Mouse (Mus musculus): ENCODE results near the gene Zfp866. TPM values are rescaled to one million over a fixed set of nuclear protein-coding genes. Genes with fewer than 3 reads are reported as not detected.
A peak's percentile ranks its signal among the peaks of the same experiment; 100 is the strongest.

Zfp866 gene
- 10.5 and 12.3 TPM in 2 replicates for total RNA-seq (2012; rRNA removed)
- 10 to 100 TPM in 1 of 2 experiments, not detected in 1; 11.7 TPM for polyA plus RNA-seq (2012; ENCODE audit: insufficient read depth in 1 of 2, insufficient read length in 2 of 2, low read depth in 1 of 2, low replicate concordance in 2 of 2, missing spikeins in 1 of 2)

DNA sequence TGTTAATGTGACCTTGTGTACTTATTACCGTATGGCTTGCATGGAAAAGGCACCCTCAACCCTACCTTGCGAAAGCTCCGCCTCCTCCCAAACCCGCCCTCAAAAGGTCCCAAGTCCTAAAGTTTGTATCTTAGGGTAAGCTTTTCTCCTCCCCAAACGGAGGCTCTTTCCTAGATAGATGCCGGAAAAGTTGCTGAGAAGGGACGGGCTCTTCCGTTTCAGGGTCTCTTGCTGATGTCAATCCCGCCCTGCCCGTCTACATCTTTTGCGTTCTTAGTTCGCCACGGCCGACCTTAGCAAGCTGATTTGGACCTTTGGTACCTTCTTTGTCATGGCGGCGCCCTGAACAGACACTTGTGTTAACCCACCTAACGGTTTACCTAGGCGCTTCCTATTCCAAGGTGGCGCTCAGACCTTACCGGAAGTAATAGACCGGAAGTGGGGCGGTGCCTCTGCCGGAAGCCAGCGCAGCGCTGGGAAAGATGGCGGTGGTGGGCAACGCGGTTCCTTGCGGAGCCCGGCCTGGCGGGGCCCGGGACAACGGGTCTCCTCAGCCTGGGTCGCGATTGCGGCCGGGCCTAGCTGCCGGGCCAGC, at the start of gene Zfp866, which contains the start of gene Atp13a1:
Zfp866 (minus strand) TSS at position 406 of the 595 bp plus-strand sequence.
Atp13a1 (plus strand) TSS at position 391 of the 595 bp plus-strand sequence.
- peaks cover 0 to 14% of the 10 kb centered on the region in 2 experiments; a peak in 3 of 4 replicates for H3K36me3 ChIP-seq (ENCODE audit: control insufficient read depth in 1 of 2, insufficient read depth in 2 of 2, low read length in 2 of 2)
- TF ChIP-seq MAZ (IDR thresholded peaks at IDR 0.05; ENCODE audit: low read depth, low read length) (peak; percentile 35; the same call in 1 of the 2 replicates), ZNF384 (IDR thresholded peaks at IDR 0.05; ENCODE audit: low read depth, low read length) (no peak), NRF1 (IDR thresholded peaks at IDR 0.05; ENCODE audit: insufficient read depth, low read depth, low read length, poor library complexity, severe bottlenecking) (0 out of 2 replicates have a peak, but pooled peaks have one; percentile 4), MEF2A (IDR thresholded peaks at IDR 0.05; ENCODE audit: extremely low read depth, insufficient replicate concordance, low read depth, low read length, poor library complexity, severe bottlenecking) (no peak), USF1 (IDR thresholded peaks at IDR 0.05; ENCODE audit: low read depth, low read length) (no peak), EP300 (IDR thresholded peaks at IDR 0.05; ENCODE audit: low read depth in 1 of 2, low read length in 2 of 2) (peak in 1 of 2 experiments; percentile 47; a peak in 1 of 4 replicates), ELF1 (IDR thresholded peaks at IDR 0.05; ENCODE audit: low read depth, low read length) (peak; percentile 93), TAL1 (IDR thresholded peaks at IDR 0.05; ENCODE audit: low read length) (no peak), CHD1 (IDR thresholded peaks at IDR 0.05; ENCODE audit: low read depth, low read length) (no peak), KAT2A (conservative IDR thresholded peaks at IDR 0.05; ENCODE audit: low read depth, low read length) (peak; percentile 57), MAFK (IDR thresholded peaks at IDR 0.05; ENCODE audit: borderline replicate concordance, low read depth, low read length) (no peak), JUND (IDR thresholded peaks at IDR 0.05; ENCODE audit: low read depth, low read length) (no peak), RAD21 (IDR thresholded peaks at IDR 0.05; ENCODE audit: low read depth, low read length) (no peak), BHLHE40 (IDR thresholded peaks at IDR 0.05; ENCODE audit: borderline replicate concordance, low read depth, low read length) (no peak), ZMIZ1 (IDR thresholded peaks at IDR 0.05; ENCODE audit: low read depth, low read length) (peak; percentile 90), UBTF (IDR thresholded peaks at IDR 0.05; ENCODE audit: borderline replicate concordance, insufficient read depth, low read depth, low read length) (no peak), POLR2A (IDR thresholded peaks at IDR 0.05; ENCODE audit: control insufficient read depth in 1 of 2, insufficient read depth in 1 of 2, low read depth in 1 of 2, low read length in 2 of 2, poor library complexity in 1 of 2) (peak; percentile 91 to 97), NELFE (IDR thresholded peaks at IDR 0.05; ENCODE audit: low read depth, low read length) (peak; percentile 94), MXI1 (IDR thresholded peaks at IDR 0.05; ENCODE audit: low read depth, low read length) (peak; percentile 62), HCFC1 (IDR thresholded peaks at IDR 0.05; ENCODE audit: low read depth, low read length) (peak; percentile 92), GATA1 (IDR thresholded peaks at IDR 0.05; ENCODE audit: low read depth, low read length) (no peak), MYB (IDR thresholded peaks at IDR 0.05; ENCODE audit: low read depth, low read length) (peak; percentile 76), SIN3A (IDR thresholded peaks at IDR 0.05; ENCODE audit: low read length) (peak; percentile 87), E2F4 (IDR thresholded peaks at IDR 0.05; ENCODE audit: borderline replicate concordance, low read depth, low read length) (no peak), CTCF (IDR thresholded peaks at IDR 0.05 in 2 of 3, conservative IDR thresholded peaks at IDR 0.05 in 1 of 3; ENCODE audit: control insufficient read depth in 1 of 3, insufficient read depth in 1 of 3, low read depth in 2 of 3, low read length in 3 of 3, poor library complexity in 1 of 3, severe bottlenecking in 1 of 3) (no peak), ETS1 (IDR thresholded peaks at IDR 0.05; ENCODE audit: low read depth, low read length) (peak; percentile 22; the same call in 1 of the 2 replicates), TCF12 (IDR thresholded peaks at IDR 0.05; ENCODE audit: low read depth, low read length) (peak; percentile 80), POLR2AphosphoS5 (IDR thresholded peaks at IDR 0.05; ENCODE audit: borderline replicate concordance, low read depth, low read length) (no peak), TBP (IDR thresholded peaks at IDR 0.05; ENCODE audit: low read depth, low read length) (peak; percentile 87), ZKSCAN1 (IDR thresholded peaks at IDR 0.05; ENCODE audit: low read depth, low read length) (no peak), SMC3 (IDR thresholded peaks at IDR 0.05; ENCODE audit: low read depth, low read length) (no peak), MAX (IDR thresholded peaks at IDR 0.05; ENCODE audit: low read length) (peak; percentile 40; the same call in 1 of the 2 replicates), POLR2AphosphoS2 (IDR thresholded peaks at IDR 0.05; ENCODE audit: low read length) (peak; percentile 98)
- peaks cover 31% of the 10 kb centered on the region for H3K79me2 ChIP-seq (ENCODE audit: control insufficient read depth, insufficient read depth, low read length, poor library complexity)
- peak within 1 kb of the TSS; percentile 67 to 73 for H3K4me3 ChIP-seq (ENCODE audit: control insufficient read depth in 1 of 2, insufficient read depth in 1 of 2, low read depth in 2 of 2, low read length in 2 of 2)
- peak; percentile 96 for DNase-seq (ENCODE audit: low read depth, low spot score)
- H3K27ac ChIP-seq (ENCODE audit: control insufficient read depth, low read depth, low read length) = peak within 1 kb of the TSS; percentile 90
- peaks cover 4 to 15% of the 10 kb centered on the region in 2 experiments for H3K4me1 ChIP-seq (ENCODE audit: control insufficient read depth in 1 of 2, insufficient read depth in 2 of 2, low read length in 2 of 2)
- no peaks in the 10 kb centered on the region for H3K27me3 ChIP-seq (ENCODE audit: control insufficient read depth in 1 of 2, insufficient read depth in 2 of 2, low read length in 2 of 2)
- peak within 1 kb of the TSS; percentile 93 for H3K9ac ChIP-seq (ENCODE audit: control insufficient read depth, low read depth, low read length, poor library complexity, severe bottlenecking)
- H3K9me3 ChIP-seq (replicated peaks; ENCODE audit: insufficient read depth, low read length) = no peaks in the 10 kb centered on the region

All from MEL (cell line).